Mouse (Mus musculus) brain, embryonic 14.5 days (tissue): ENCODE results near the gene Gm43638.
"Not testable (repeated sequence)": the region's sequence is repeated elsewhere in the genome, so short reads cannot be mapped to it uniquely, and the experiment has no call there.

Source experiments
- CTCF ChIP-seq: fragments of 200-500 bp; IDR thresholded peaks from 2 replicates; pipeline ENCODE4 v1.5.1; 2012; ENCODE audit warnings: inconsistent platforms, mild to moderate bottlenecking, moderate library complexity, borderline replicate concordance; ENCODE audit not compliant: insufficient read depth, insufficient read length; ENCODE audit errors: extremely low read depth
- POLR2A ChIP-seq: fragments of 200-500 bp; IDR thresholded peaks from 2 replicates; pipeline ENCODE4 v1.6.1; 2012; ENCODE audit warnings: mild to moderate bottlenecking, inconsistent platforms, borderline replicate concordance; ENCODE audit not compliant: poor library complexity, insufficient read depth, insufficient read length, severe bottlenecking; ENCODE audit errors: extremely low read depth

- not testable (repeated sequence) for TF ChIP-seq CTCF, POLR2A
These were observed 37.0 kb upstream of the Gm43638 start for GRCm38 (mm10) chr5:87523561-87523960.
